Mouse (Mus musculus): ENCODE measurements around the gene Calr4. TPM values are rescaled to one million over a fixed set of nuclear protein-coding genes. Genes with fewer than 3 reads are reported as not detected.

Calr4 gene
- total and polyA plus RNA-seq, 2 experiments from 2014 or later, result not detected

DNA sequence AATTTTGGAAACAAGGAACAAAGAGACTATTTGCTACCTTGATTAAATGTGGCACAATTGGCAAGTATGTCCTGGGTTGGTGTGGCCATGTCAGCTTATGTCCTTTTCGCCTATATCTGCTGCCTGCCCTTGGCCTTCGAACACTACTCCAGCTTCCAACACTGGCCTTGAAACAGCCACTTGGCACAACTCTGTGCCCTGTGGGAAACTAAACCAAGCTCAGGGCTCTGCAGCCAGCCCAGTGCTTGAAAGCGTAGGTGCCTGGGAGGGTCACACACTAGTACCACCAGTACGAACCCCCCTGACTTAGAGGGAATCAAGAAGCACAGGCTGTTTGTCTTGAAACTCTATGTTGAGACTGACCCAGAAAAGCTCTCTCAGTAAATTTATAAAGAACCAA lies 35.2 kb upstream of the Calr4 start:
- 0 out of 2 replicates have a peak, but pooled peaks cover 5% of the 10 kb centered on the region for H3K36me3 ChIP-seq (replicated peaks; ENCODE audit: control insufficient read depth, insufficient read depth, low read length)
- ATAC-seq (ENCODE audit: insufficient read depth, low read depth) (no peak), DNase-seq (ENCODE audit: low spot score) (no peak)
- no peak overlapping the region for H3K4me3 ChIP-seq (ENCODE audit: low read depth, low read length)
- no peak overlapping the region for H3K4me2 ChIP-seq (ENCODE audit: low read depth, low read length)
- H3K9me3 ChIP-seq (replicated peaks; ENCODE audit: control insufficient read depth, low read length), result no peaks in the 10 kb centered on the region
- no peak overlapping the region for H3K27ac ChIP-seq (ENCODE audit: low read depth)
- H3K27me3 ChIP-seq (ENCODE audit: control insufficient read depth, insufficient read depth, low read length), result no peaks in the 10 kb centered on the region
- peaks cover 24% of the 10 kb centered on the region for H3K4me1 ChIP-seq (ENCODE audit: control insufficient read depth, insufficient read depth)
- 93% methylated on average over 4 of the region's 4 CpGs for WGBS
- TF ChIP-seq EP300 (IDR thresholded peaks at IDR 0.05; ENCODE audit: low read depth) (no peak), CTCF (IDR thresholded peaks at IDR 0.05; ENCODE audit: low read depth) (no peak)
- no peak overlapping the region for H3K9ac ChIP-seq (replicated peaks; ENCODE audit: low read depth, low read length)

DNA sequence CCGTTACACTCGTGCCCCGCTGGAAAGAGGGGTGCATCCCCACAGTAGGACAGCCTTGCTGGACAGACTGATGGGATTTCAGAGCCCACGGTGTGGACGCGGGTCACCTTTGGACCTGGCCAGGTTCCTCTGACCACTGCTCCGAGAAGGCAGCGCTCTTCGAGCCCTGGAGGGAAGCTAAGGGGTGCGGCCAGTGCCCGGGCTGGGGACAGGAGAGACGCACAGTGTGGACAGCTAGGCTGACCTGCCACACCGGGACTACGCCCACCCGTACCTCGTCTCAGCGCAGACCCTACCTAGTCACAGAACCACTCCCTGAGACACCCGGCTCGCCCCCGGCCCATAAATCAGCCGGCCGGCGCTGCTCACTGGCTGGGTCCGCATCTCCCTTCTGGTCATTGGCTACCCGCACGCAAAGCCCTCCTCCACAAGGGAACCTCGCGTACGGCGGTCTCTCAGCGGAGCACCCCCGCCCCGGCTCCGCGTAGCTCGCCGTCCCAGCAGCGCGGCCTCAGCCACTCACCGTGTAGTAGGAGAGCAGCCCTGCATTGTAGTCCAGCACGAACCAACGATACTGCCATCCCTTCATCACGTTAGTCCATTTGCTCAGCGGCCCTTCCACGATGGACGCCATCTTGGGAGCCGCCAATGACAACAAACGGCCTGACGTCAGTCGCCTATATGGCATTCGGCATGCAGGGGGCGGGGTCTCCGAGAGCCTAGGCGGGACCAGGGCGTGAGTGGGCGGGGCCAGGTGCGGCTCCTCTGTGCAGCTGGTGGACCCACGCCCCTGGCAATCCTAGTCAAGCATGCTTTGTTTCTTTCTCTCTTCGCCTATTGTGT lies 32.5 kb upstream of the Calr4 start, which contains the start of gene Osbpl9:
Osbpl9 (minus strand) TSS at position 691 of the 843 bp plus-strand sequence.
- Histone ChIP-seq H3K4me2 (ENCODE audit: low read depth, low read length) (peak within 1 kb of the TSS; percentile 98), H3K36me3 (replicated peaks; ENCODE audit: control insufficient read depth, insufficient read depth, low read length) (0 out of 2 replicates have a peak, but pooled peaks cover 5% of the 10 kb centered on the region), H3K4me3 (ENCODE audit: low read depth, low read length) (peak within 1 kb of the TSS; percentile 95), H3K27me3 (ENCODE audit: control insufficient read depth, insufficient read depth, low read length) (no peaks in the 10 kb centered on the region), H3K9me3 (replicated peaks; ENCODE audit: control insufficient read depth, low read length) (no peaks in the 10 kb centered on the region), H3K27ac (ENCODE audit: low read depth) (peak within 1 kb of the TSS; percentile 98), H3K9ac (replicated peaks; ENCODE audit: low read depth, low read length) (peak within 1 kb of the TSS; percentile 82), H3K4me1 (ENCODE audit: control insufficient read depth, insufficient read depth) (peaks cover 8% of the 10 kb centered on the region; the same call in 1 of the 2 replicates)
- ATAC-seq (ENCODE audit: insufficient read depth, low read depth), result peak; percentile 99
- TF ChIP-seq EP300 (IDR thresholded peaks at IDR 0.05; ENCODE audit: low read depth) (no peak), CTCF (IDR thresholded peaks at IDR 0.05; ENCODE audit: low read depth) (no peak)
- WGBS, result under 1% methylated on average over 59 of the region's 59 CpGs
- peak; percentile 95 for DNase-seq (ENCODE audit: low spot score)

DNA sequence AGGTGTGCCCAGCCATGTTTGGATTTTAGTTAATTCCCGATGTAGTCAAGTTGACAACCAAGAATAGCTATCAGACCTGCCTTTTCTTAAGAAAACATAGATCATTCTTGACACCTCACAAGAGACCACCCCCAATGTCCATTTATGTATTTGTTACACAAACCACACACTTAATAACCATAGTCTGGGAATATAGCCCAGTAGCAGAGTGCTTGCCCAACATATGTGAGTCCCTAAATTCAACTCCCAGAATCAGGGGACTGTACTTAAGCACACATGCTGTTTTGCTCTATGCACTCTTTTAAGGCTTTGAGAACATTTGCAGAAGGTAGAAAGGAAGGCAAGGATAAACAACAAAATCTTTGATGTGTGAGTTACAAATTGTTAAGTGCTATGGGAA lies 30.4 kb upstream of the Calr4 start:
- no peak for DNase-seq (ENCODE audit: low spot score)
- TF ChIP-seq EP300 (IDR thresholded peaks at IDR 0.05; ENCODE audit: low read depth) (no peak), CTCF (IDR thresholded peaks at IDR 0.05; ENCODE audit: low read depth) (no peak)
- Histone ChIP-seq H3K9me3 (replicated peaks; ENCODE audit: control insufficient read depth, low read length) (no peaks in the 10 kb centered on the region), H3K27ac (ENCODE audit: low read depth) (no peak overlapping the region), H3K4me3 (ENCODE audit: low read depth, low read length) (no peak overlapping the region), H3K9ac (replicated peaks; ENCODE audit: low read depth, low read length) (no peak overlapping the region), H3K4me2 (ENCODE audit: low read depth, low read length) (no peak overlapping the region), H3K4me1 (ENCODE audit: control insufficient read depth, insufficient read depth) (peaks cover 5% of the 10 kb centered on the region; the same call in 1 of the 2 replicates), H3K36me3 (replicated peaks; ENCODE audit: control insufficient read depth, insufficient read depth, low read length) (0 out of 2 replicates have a peak, but pooled peaks cover 4% of the 10 kb centered on the region), H3K27me3 (ENCODE audit: control insufficient read depth, insufficient read depth, low read length) (no peaks in the 10 kb centered on the region)
- WGBS, result 77% methylated on average over 1 of the region's 1 CpGs
- no peak for ATAC-seq (ENCODE audit: insufficient read depth, low read depth)

DNA sequence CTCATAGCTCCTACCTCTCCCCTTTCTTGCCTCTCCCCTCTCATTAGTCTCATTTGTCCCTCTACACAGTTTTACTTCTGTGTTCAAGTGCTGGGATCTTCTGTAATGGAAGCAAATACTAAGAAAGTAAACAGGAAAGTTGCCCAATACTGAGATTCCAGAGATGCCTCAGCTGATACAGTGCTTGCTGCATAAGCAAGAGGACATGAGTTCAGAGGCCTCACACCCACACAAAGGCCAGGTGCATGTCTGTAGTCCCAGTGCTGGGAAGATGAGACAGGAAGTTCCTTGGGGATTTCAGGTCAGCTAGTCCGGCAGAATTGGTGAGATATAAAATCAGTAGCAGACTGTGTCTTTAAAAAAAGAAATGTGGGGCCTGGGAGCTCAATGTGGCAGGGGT lies 29.9 kb upstream of the Calr4 start:
- no peak overlapping the region for H3K27ac ChIP-seq (ENCODE audit: low read depth)
- no peak overlapping the region for H3K4me3 ChIP-seq (ENCODE audit: low read depth, low read length)
- H3K4me1 ChIP-seq (ENCODE audit: control insufficient read depth, insufficient read depth), result peaks cover 5% of the 10 kb centered on the region; the same call in 1 of the 2 replicates
- no peaks in the 10 kb centered on the region for H3K9me3 ChIP-seq (replicated peaks; ENCODE audit: control insufficient read depth, low read length)
- no peak overlapping the region for H3K4me2 ChIP-seq (ENCODE audit: low read depth, low read length)
- H3K27me3 ChIP-seq (ENCODE audit: control insufficient read depth, insufficient read depth, low read length), result no peaks in the 10 kb centered on the region
- no peak for TF ChIP-seq EP300 (IDR thresholded peaks at IDR 0.05; ENCODE audit: low read depth)
- no peak for TF ChIP-seq CTCF (IDR thresholded peaks at IDR 0.05; ENCODE audit: low read depth)
- 40% methylated on average over 1 of the region's 1 CpGs for WGBS
- H3K9ac ChIP-seq (replicated peaks; ENCODE audit: low read depth, low read length), result no peak overlapping the region
- ATAC-seq (ENCODE audit: insufficient read depth, low read depth), result no peak
- no peaks in the 10 kb centered on the region for H3K36me3 ChIP-seq (replicated peaks; ENCODE audit: control insufficient read depth, insufficient read depth, low read length)
- DNase-seq (ENCODE audit: low spot score), result no peak

DNA sequence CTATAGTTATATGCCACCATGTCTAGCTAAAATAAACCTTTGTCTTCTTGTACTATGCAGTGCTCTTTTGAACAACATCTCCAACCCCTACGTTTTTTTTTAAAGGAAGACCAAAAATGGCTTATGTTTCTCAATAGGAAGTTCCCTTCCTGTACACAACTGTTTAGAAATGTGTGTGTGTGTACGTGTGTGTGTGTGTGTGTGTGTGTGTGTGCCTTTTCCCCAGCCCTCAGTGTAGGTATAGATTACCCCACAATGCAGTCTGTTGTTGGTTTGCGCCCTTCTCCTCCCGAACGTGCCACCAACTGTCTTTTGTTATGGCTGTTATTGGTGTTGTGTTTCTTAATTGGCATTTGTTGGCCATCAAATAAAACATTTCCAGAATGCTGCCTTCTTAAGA lies 26.8 kb upstream of the Calr4 start:
- Histone ChIP-seq H3K4me2 (ENCODE audit: low read depth, low read length) (no peak overlapping the region), H3K9ac (replicated peaks; ENCODE audit: low read depth, low read length) (no peak overlapping the region), H3K4me1 (ENCODE audit: control insufficient read depth, insufficient read depth) (no peaks in the 10 kb centered on the region; the same call in 1 of the 2 replicates), H3K9me3 (replicated peaks; ENCODE audit: control insufficient read depth, low read length) (no peaks in the 10 kb centered on the region), H3K36me3 (replicated peaks; ENCODE audit: control insufficient read depth, insufficient read depth, low read length) (no peaks in the 10 kb centered on the region), H3K27me3 (ENCODE audit: control insufficient read depth, insufficient read depth, low read length) (no peaks in the 10 kb centered on the region), H3K27ac (ENCODE audit: low read depth) (no peak overlapping the region), H3K4me3 (ENCODE audit: low read depth, low read length) (no peak overlapping the region)
- 74% methylated on average over 5 of the region's 5 CpGs for WGBS
- no peak for TF ChIP-seq EP300 (IDR thresholded peaks at IDR 0.05; ENCODE audit: low read depth)
- no peak for TF ChIP-seq CTCF (IDR thresholded peaks at IDR 0.05; ENCODE audit: low read depth)
- no peak for DNase-seq (ENCODE audit: low spot score)
- ATAC-seq (ENCODE audit: insufficient read depth, low read depth), result no peak
